In the genomic region with DNA sequence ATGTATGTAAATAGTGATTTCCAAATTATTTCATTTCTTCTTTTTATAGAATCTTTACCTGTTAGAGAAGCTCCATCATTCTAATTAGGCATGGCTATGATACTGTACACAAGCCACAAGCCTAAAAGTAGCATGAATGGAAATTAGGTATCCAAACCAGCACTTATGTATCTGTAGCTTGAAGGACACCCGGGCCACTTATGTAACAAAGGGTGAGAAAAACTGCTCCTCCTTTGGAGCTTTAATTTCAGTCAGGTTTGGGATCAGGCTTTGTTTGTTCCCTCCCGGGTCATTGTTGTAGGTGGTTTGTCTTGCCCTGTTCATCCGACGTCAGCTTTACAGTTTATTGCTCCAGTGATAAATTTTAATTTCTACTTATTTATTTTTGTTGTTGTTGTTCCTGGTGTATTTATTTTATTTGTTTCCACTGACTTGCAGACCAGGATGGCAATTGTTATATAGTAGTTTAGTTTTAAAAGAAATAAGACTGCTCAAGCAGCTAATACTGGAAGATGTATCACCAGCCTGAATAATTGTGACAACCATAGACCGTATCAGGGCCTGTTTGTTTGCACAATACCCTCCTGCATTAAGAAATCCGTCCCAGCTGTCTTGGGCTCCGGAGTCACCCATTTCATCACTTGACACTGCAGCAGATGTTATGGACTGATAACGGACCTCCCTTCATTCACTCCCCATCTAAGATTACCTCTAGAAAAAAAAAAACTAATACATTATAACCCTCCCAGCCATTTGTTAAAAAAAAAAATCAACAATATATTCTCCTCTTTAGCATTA, we compare ENCODE assay signal across 22 mouse cellular contexts.
DNase-seq lines count a peak whose midpoint lies in the region; ATAC-seq lines count a peak whose summit lies in the region.
"Had no signal": no experiment of that assay in that cellular context is flagged by ENCODE, and none has a peak within 500 bp of the region (broad histone marks: within the 10 kb centered on the region; RNA-seq: fewer than 3 reads in every experiment).

No protein-coding gene starts in this region.

- H3K27ac ChIP-seq in hindbrain, embryonic 14.5 days = no peak overlapping the region
- H3K27ac ChIP-seq in hindbrain, embryonic 10.5 days = no peak overlapping the region
- H3K27ac ChIP-seq in neural tube, embryonic 11.5 days (ENCODE audit: low read depth, low read length) = no peak overlapping the region
- H3K27ac ChIP-seq in neural tube, embryonic 15.5 days (replicated peaks) = no peak overlapping the region
- H3K27ac ChIP-seq in kidney, embryonic 15.5 days = no peak overlapping the region
- H3K27ac ChIP-seq: embryonic facial prominence, embryonic 13.5 days; heart, adult 2 months; limb, embryonic 15.5 days; liver, embryonic 15.5 days had no signal

- H3K4me2 ChIP-seq in hindbrain, embryonic 14.5 days (replicated peaks) = no peak overlapping the region
- no peak overlapping the region for H3K4me2 ChIP-seq in neural tube, embryonic 11.5 days (ENCODE audit: low read depth)
- no peak overlapping the region for H3K4me2 ChIP-seq in neural tube, embryonic 15.5 days
- no peak overlapping the region for H3K4me2 ChIP-seq in kidney, embryonic 15.5 days
- H3K4me2 ChIP-seq: embryonic facial prominence, embryonic 13.5 days; limb, embryonic 15.5 days; liver, embryonic 15.5 days had no signal

- no peaks in the 10 kb centered on the region for H3K4me1 ChIP-seq in hindbrain, embryonic 14.5 days (replicated peaks; ENCODE audit: control insufficient read depth, insufficient read depth, low read length)
- H3K4me1 ChIP-seq in hindbrain, embryonic 10.5 days (replicated peaks) = no peaks in the 10 kb centered on the region
- no peaks in the 10 kb centered on the region for H3K4me1 ChIP-seq in neural tube, embryonic 11.5 days (ENCODE audit: control insufficient read depth, insufficient read depth, low read length)
- H3K4me1 ChIP-seq in neural tube, embryonic 15.5 days = no peaks in the 10 kb centered on the region
- H3K4me1 ChIP-seq in kidney, embryonic 15.5 days = no peaks in the 10 kb centered on the region
- H3K4me1 ChIP-seq: embryonic facial prominence, embryonic 13.5 days; limb, embryonic 15.5 days; liver, embryonic 15.5 days had no signal

- H3K9me3 ChIP-seq in hindbrain, embryonic 14.5 days (ENCODE audit: control insufficient read depth, low read length) = no peaks in the 10 kb centered on the region
- H3K9me3 ChIP-seq in hindbrain, embryonic 10.5 days = no peaks in the 10 kb centered on the region
- no peaks in the 10 kb centered on the region for H3K9me3 ChIP-seq in neural tube, embryonic 11.5 days (ENCODE audit: control insufficient read depth, low read length)
- H3K9me3 ChIP-seq in neural tube, embryonic 15.5 days (replicated peaks) = no peaks in the 10 kb centered on the region
- H3K9me3 ChIP-seq in kidney, embryonic 15.5 days (replicated peaks) = no peaks in the 10 kb centered on the region
- H3K9me3 ChIP-seq: embryonic facial prominence, embryonic 13.5 days; limb, embryonic 15.5 days; liver, embryonic 15.5 days had no signal

- no peak for DNase-seq in hindbrain, embryonic 14.5 days (ENCODE audit: low spot score)
- DNase-seq in hindbrain, embryonic 10.5 days (ENCODE audit: low spot score) = no peak
- no peak for DNase-seq in neural tube, embryonic 11.5 days (ENCODE audit: low spot score)
- DNase-seq in kidney, postnatal 25 days = no peak
- DNase-seq: adrenal gland, adult 8-10 months; cerebellum, adult 11-12 months; cerebellum, postnatal 14 days; gastrocnemius, postnatal 14 days; heart, adult 2 months; heart, postnatal 36 days; kidney, adult 8-10 months; kidney, postnatal 36 days; lung, postnatal 4 days; right cerebral cortex, postnatal 14 days had no signal

- H3K9ac ChIP-seq in hindbrain, embryonic 14.5 days = no peak overlapping the region
- H3K9ac ChIP-seq in neural tube, embryonic 11.5 days (ENCODE audit: low read length) = no peak overlapping the region
- no peak overlapping the region for H3K9ac ChIP-seq in neural tube, embryonic 15.5 days (replicated peaks)
- H3K9ac ChIP-seq in kidney, embryonic 15.5 days = no peak overlapping the region
- H3K9ac ChIP-seq: embryonic facial prominence, embryonic 13.5 days; limb, embryonic 15.5 days; liver, embryonic 15.5 days had no signal

- H3K4me3 ChIP-seq in hindbrain, embryonic 14.5 days (replicated peaks; ENCODE audit: low read length) = no peak overlapping the region
- no peak overlapping the region for H3K4me3 ChIP-seq in hindbrain, embryonic 10.5 days
- no peak overlapping the region for H3K4me3 ChIP-seq in neural tube, embryonic 11.5 days (ENCODE audit: low read depth, low read length)
- H3K4me3 ChIP-seq in neural tube, embryonic 15.5 days (replicated peaks) = no peak overlapping the region
- no peak overlapping the region for H3K4me3 ChIP-seq in kidney, embryonic 15.5 days (replicated peaks)
- H3K4me3 ChIP-seq: embryonic facial prominence, embryonic 13.5 days; heart, adult 2 months; limb, embryonic 15.5 days; liver, embryonic 15.5 days had no signal

- 41% methylated on average over 8 of the region's 8 CpGs for WGBS in hindbrain, embryonic 14.5 days
- 57% methylated on average over 8 of the region's 8 CpGs for whole genome bisulfite sequencing in hindbrain, embryonic 10.5 days
- WGBS in neural tube, embryonic 11.5 days = 41% methylated on average over 8 of the region's 8 CpGs
- 34% methylated on average over 8 of the region's 8 CpGs for WGBS in neural tube, embryonic 15.5 days
- WGBS in kidney, embryonic 15.5 days = 33% methylated on average over 8 of the region's 8 CpGs

- no peaks in the 10 kb centered on the region for H3K36me3 ChIP-seq in hindbrain, embryonic 14.5 days (replicated peaks; ENCODE audit: control insufficient read depth, insufficient read depth)
- no peaks in the 10 kb centered on the region for H3K36me3 ChIP-seq in hindbrain, embryonic 10.5 days
- no peaks in the 10 kb centered on the region for H3K36me3 ChIP-seq in neural tube, embryonic 11.5 days (ENCODE audit: control insufficient read depth, insufficient read depth, low read length)
- H3K36me3 ChIP-seq in neural tube, embryonic 15.5 days = no peaks in the 10 kb centered on the region
- no peaks in the 10 kb centered on the region for H3K36me3 ChIP-seq in kidney, embryonic 15.5 days
- H3K36me3 ChIP-seq: embryonic facial prominence, embryonic 13.5 days; limb, embryonic 15.5 days; liver, embryonic 15.5 days had no signal

- H3K27me3 ChIP-seq in hindbrain, embryonic 14.5 days (ENCODE audit: control insufficient read depth, insufficient read depth, low read length) = no peaks in the 10 kb centered on the region
- H3K27me3 ChIP-seq in hindbrain, embryonic 10.5 days (ENCODE audit: insufficient read depth, poor library complexity, severe bottlenecking) = no peaks in the 10 kb centered on the region
- H3K27me3 ChIP-seq in neural tube, embryonic 11.5 days (ENCODE audit: control insufficient read depth, insufficient read depth, low read length) = no peaks in the 10 kb centered on the region
- no peaks in the 10 kb centered on the region for H3K27me3 ChIP-seq in neural tube, embryonic 15.5 days (replicated peaks)
- no peaks in the 10 kb centered on the region for H3K27me3 ChIP-seq in kidney, embryonic 15.5 days
- H3K27me3 ChIP-seq: embryonic facial prominence, embryonic 13.5 days; limb, embryonic 15.5 days; liver, embryonic 15.5 days had no signal

- 0 out of 2 replicates have a peak, but pooled peaks have one; percentile 37 for ATAC-seq in hindbrain, embryonic 14.5 days (ENCODE audit: low FRiP score)
- peak; percentile 41; the same call in 1 of the 2 replicates for ATAC-seq in neural tube, embryonic 11.5 days (ENCODE audit: insufficient read depth, low FRiP score, low TSS enrichment)
- ATAC-seq in neural tube, embryonic 15.5 days (ENCODE audit: low FRiP score) = no peak
- ATAC-seq in megakaryocyte, adult 5-6 weeks (ENCODE audit: poor library complexity, severe bottlenecking) = 0 out of 2 replicates have a peak, but pooled peaks have one; percentile 33
- ATAC-seq in kidney, embryonic 15.5 days (replicated peaks; ENCODE audit: low FRiP score) = no peak
- ATAC-seq: forebrain, embryonic 14.5 days; Patski had no signal

Comparison
In these comparisons a context has a peak if more than half of its experiments do, and no peak if none do; other contexts are left out.
1. ATAC-seq: peak in hindbrain, embryonic 14.5 days (single experiment), neural tube, embryonic 11.5 days (single experiment) and megakaryocyte, adult 5-6 weeks (single experiment); none in neural tube, embryonic 15.5 days (single experiment) and kidney, embryonic 15.5 days (single experiment).